Mouse (Mus musculus) neural tube, embryonic 12.5 days (tissue): ENCODE results near the gene Gstt3. TPM values are rescaled to one million over a fixed set of nuclear protein-coding genes. Genes with fewer than 3 reads are reported as not detected.

Source experiments
- ATAC-seq: fragments of 200-750 bp; cut with Nextera tagmentation; 2 replicates; pipeline ENCODE4 v1.8.0; 2017; ENCODE audit warnings: low read depth, mild to moderate bottlenecking, moderate TSS enrichment, moderate library complexity; ENCODE audit not compliant: low FRiP score
- H3K27ac ChIP-seq: fragments of 300-500 bp; sonication (generic); 2 replicates; pipeline ENCODE4 v1.5.1; 2016
- H3K27me3 ChIP-seq: fragments of 300-500 bp; sonication (generic); replicated peaks from 2 replicates; pipeline ENCODE4 v1.6.1; 2016; ENCODE audit warnings: mild to moderate bottlenecking
- H3K36me3 ChIP-seq: fragments of 300-500 bp; sonication (generic); 2 replicates; pipeline ENCODE4 v1.6.1; 2016; ENCODE audit warnings: mild to moderate bottlenecking
- H3K4me1 ChIP-seq: fragments of 300-500 bp; sonication (generic); 2 replicates; pipeline ENCODE4 v1.6.1; 2016
- H3K4me2 ChIP-seq: fragments of 300-500 bp; sonication (generic); replicated peaks from 2 replicates; pipeline ENCODE4 v1.6.1; 2016; ENCODE audit warnings: mild to moderate bottlenecking
- H3K4me3 ChIP-seq: fragments of 300-500 bp; sonication (generic); 2 replicates; pipeline ENCODE4 v1.5.1; 2016
- H3K9ac ChIP-seq: fragments of 300-500 bp; sonication (generic); 2 replicates; pipeline ENCODE4 v1.6.1; 2016; ENCODE audit warnings: mild to moderate bottlenecking
- H3K9me3 ChIP-seq: fragments of 300-500 bp; sonication (generic); 2 replicates; pipeline ENCODE4 v1.6.1; 2016; ENCODE audit warnings: mild to moderate bottlenecking
- WGBS: fragments of 180-500 bp; shearing (Covaris S2); methylation state at CpG from one replicate; pipeline ENCODE4 v1.1.7; 2016; 5-methylcytosine and 5-hydroxymethylcytosine counted together
- polyA plus RNA-seq: library from polyadenylated mRNA; unstranded; fragments of >200 nt; fragmentation: Nextera tagmentation; extraction: Ambion mirVana; gene quantifications from 2 replicates; pipeline ENCODE4 v1.2.1, GENCODE M21; 2016

The Gstt3 gene
- polyA plus RNA-seq, 1 experiment from 2014 or later: 1.8 TPM

DNA sequence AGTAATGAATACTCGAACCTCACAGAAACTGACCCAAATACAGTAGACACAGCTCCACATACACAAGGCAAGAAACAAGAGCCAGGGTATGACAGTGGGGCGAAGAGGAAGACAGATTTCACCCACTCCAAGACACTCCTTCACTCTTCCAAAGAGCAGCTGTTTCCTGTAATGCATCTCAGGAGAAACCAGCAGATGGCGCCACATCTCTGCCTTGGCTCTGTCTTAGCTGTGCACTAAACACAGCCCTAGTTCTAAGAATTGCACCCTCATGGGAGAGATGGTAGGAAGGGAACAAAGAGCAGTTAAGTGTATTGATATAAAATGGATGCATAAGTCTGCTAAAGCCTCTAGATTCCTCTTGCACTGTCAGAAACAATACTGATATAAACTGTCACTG, 37.2 kb downstream of the Gstt3 start:
- Histone ChIP-seq H3K4me2 (no peak overlapping the region), H3K4me3 (no peak overlapping the region), H3K27me3 (no peaks in the 10 kb centered on the region), H3K27ac (no peak overlapping the region), H3K36me3 (peaks cover 90% of the 10 kb centered on the region), H3K9ac (no peak overlapping the region), H3K4me1 (no peaks in the 10 kb centered on the region), H3K9me3 (no peaks in the 10 kb centered on the region)
- ATAC-seq: peak; percentile 82
- WGBS: 48% methylated on average over 3 of the region's 3 CpGs

DNA sequence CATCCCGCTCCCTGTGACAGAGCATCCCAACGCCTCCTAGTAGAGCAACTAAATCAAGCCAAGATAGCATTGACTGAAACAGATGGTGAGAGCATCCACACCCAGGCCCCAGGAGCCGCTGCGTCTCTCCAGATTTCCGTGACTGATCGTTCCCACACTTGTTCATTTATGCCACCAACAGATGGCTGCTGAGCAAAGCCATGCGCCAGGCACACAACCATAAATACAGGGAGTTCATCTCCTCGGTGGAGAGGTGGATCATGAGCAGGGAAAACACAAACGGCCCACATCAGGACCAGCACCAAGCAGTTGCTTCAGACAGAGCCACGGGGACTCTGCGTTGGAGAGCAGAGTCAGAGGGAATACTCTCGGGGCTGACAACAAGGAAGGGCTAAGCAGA, 37.8 kb downstream of the Gstt3 start:
- ATAC-seq: no peak
- no peaks in the 10 kb centered on the region for H3K27me3 ChIP-seq
- peaks cover 90% of the 10 kb centered on the region for H3K36me3 ChIP-seq
- no peak overlapping the region for H3K4me2 ChIP-seq
- no peak overlapping the region for H3K9ac ChIP-seq
- H3K27ac ChIP-seq: no peak overlapping the region
- H3K4me3 ChIP-seq: no peak overlapping the region
- no peaks in the 10 kb centered on the region for H3K4me1 ChIP-seq
- 88% methylated on average over 12 of the region's 12 CpGs for WGBS
- no peaks in the 10 kb centered on the region for H3K9me3 ChIP-seq

DNA sequence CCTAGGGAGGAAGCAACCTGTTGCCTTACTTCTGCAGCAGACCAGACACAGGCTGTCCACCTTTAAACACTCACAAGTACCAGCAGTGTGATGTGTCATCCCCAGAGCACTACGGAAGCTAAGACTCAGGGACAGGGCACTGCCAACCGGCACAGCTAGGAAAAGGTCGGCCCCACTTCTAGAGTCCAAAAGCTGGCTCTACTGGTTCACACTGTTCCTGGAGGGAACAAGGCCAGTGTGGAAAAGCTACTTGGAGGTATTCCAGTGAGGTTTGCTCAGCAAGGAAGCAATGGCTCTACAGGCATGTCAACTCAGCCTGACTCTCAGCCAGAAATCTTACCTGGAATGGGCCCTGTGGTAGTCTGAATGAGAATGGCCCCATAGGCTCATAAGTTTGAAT, 40.3 kb downstream of the Gstt3 start:
- Histone ChIP-seq H3K36me3 (peaks cover 89% of the 10 kb centered on the region), H3K9me3 (no peaks in the 10 kb centered on the region)

DNA sequence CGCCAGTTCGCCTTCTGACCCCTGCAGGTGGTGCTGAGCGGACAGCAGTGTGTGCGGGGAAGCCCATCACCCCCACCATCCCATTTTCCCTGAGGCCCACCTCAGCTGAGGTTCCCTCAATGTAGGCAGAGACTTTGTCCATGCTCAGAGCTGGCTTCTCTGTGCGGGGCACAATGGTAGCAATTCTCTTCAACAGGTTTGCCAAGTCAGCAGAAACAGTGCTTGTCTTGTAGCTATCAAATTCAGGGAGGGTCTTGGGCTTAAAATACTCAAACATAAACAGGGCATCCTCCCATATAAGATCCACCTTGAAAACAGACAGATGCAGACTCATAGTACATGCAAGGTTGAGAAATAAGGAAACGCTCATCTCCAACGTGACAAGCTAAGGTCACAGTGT, 55.8 kb downstream of the Gstt3 start:
- Histone ChIP-seq H3K9me3 (no peaks in the 10 kb centered on the region), H3K27ac (no peak overlapping the region), H3K9ac (no peak overlapping the region), H3K36me3 (peaks cover 83% of the 10 kb centered on the region), H3K27me3 (no peaks in the 10 kb centered on the region), H3K4me1 (no peaks in the 10 kb centered on the region), H3K4me2 (no peak overlapping the region), H3K4me3 (no peak overlapping the region)
- WGBS: 95% methylated on average over 7 of the region's 7 CpGs
- ATAC-seq: no peak

More for the DNA sequence above, 40.3 kb downstream of the Gstt3 start:
- H3K4me1 ChIP-seq: no peaks in the 10 kb centered on the region
- no peak overlapping the region for H3K9ac ChIP-seq
- no peak for ATAC-seq
- WGBS: 94% methylated on average over 3 of the region's 3 CpGs
- H3K27ac ChIP-seq: no peak overlapping the region
- H3K4me3 ChIP-seq: no peak overlapping the region
- no peaks in the 10 kb centered on the region for H3K27me3 ChIP-seq
- H3K4me2 ChIP-seq: no peak overlapping the region

Other genes starting within 250 kb of the Gstt3 start
- 11.8 and 16.7 TPM in 2 replicates for gene Lrrc75b, start 221.1 kb downstream of the Gstt3 start, polyA plus RNA-seq
- 1.3 and 1.8 TPM in 2 replicates for gene Ggt1, start 219.8 kb downstream of the Gstt3 start, polyA plus RNA-seq
- 1.1 and 1.6 TPM in 2 replicates for gene Ggt5, start 192.1 kb downstream of the Gstt3 start, polyA plus RNA-seq
- gene Susd2, start 137.4 kb downstream of the Gstt3 start, polyA plus RNA-seq: 3.2 and 3.6 TPM in 2 replicates
- gene Cabin1, start 17.1 kb downstream of the Gstt3 start, polyA plus RNA-seq: 37.2 and 42.4 TPM in 2 replicates
- gene Ddt, start 8.0 kb downstream of the Gstt3 start, polyA plus RNA-seq: 91.8 and 95.6 TPM in 2 replicates
- gene Gm20441, start 460 bp downstream of the Gstt3 start, polyA plus RNA-seq: not detected in 2 replicates
- 2.1 and 4.2 TPM in 2 replicates for gene Gstt1, start 17.2 kb upstream of the Gstt3 start, polyA plus RNA-seq
- gene Gstt4, start 41.1 kb upstream of the Gstt3 start, polyA plus RNA-seq: not detected in 2 replicates
- 8.4 and 8.9 TPM in 2 replicates for gene Gstt2, start 56.0 kb upstream of the Gstt3 start, polyA plus RNA-seq
- gene Mif, start 78.8 kb upstream of the Gstt3 start, polyA plus RNA-seq: 1,568 and 1,704 TPM in 2 replicates
- 2.7 TPM in 2 replicates for gene Derl3, start 112.0 kb upstream of the Gstt3 start, polyA plus RNA-seq
- gene Smarcb1, start 140.2 kb upstream of the Gstt3 start, polyA plus RNA-seq: 282 and 298 TPM in 2 replicates
- gene Chchd10, start 151.7 kb upstream of the Gstt3 start, polyA plus RNA-seq: 20.2 and 20.6 TPM in 2 replicates
- gene Mmp11, start 155.1 kb upstream of the Gstt3 start, polyA plus RNA-seq: 45.4 and 51.2 TPM in 2 replicates
- gene Gm867, start 159.3 kb upstream of the Gstt3 start, polyA plus RNA-seq: 2.4 and 2.5 TPM in 2 replicates
- 0.44 and 0.46 TPM in 2 replicates for gene Vpreb3, start 161.6 kb upstream of the Gstt3 start, polyA plus RNA-seq
- gene Gm5134, start 173.1 kb upstream of the Gstt3 start, polyA plus RNA-seq: not detected in 2 replicates